ENCODE assay signal across 29 mouse cellular contexts in genomic region chr6:28411236-28411635, GRCm38 (mm10). TPM values are rescaled to one million over a fixed set of nuclear protein-coding genes. Genes with fewer than 3 reads are reported as not detected.
DNase-seq lines count a peak whose midpoint lies in the region; ATAC-seq lines count a peak whose summit lies in the region.
"Had no signal": no experiment of that assay in that cellular context is flagged by ENCODE, and none has a peak within 500 bp of the region (broad histone marks: within the 10 kb centered on the region; RNA-seq: fewer than 3 reads in every experiment).

No protein-coding gene starts in this region.

- H3K27ac ChIP-seq in midbrain, embryonic 11.5 days (ENCODE audit: low read depth, low read length) = no peak overlapping the region
- no peak overlapping the region for H3K27ac ChIP-seq in midbrain, embryonic 10.5 days (replicated peaks)
- H3K27ac ChIP-seq: embryonic facial prominence, embryonic 12.5 days; forebrain, embryonic 10.5 days; forebrain, embryonic 12.5 days had no signal

- no peak for ATAC-seq in midbrain, embryonic 11.5 days (ENCODE audit: low FRiP score)
- ATAC-seq in megakaryocyte progenitor cell, adult 5-6 weeks (replicated peaks; ENCODE audit: poor library complexity) = peak; percentile 40; the same call in 1 of the 2 replicates
- ATAC-seq: activated CD4-positive, CD25-positive, alpha-beta regulatory T cell, adult 4 months; forebrain, embryonic 14.5 days; forebrain, embryonic 16.5 days; Patski had no signal

- peak; percentile 76 for DNase-seq in midbrain, embryonic 11.5 days (ENCODE audit: low spot score, missing footprints)
- DNase-seq in midbrain, embryonic 10.5 days (ENCODE audit: low spot score) = no peak
- DNase-seq in NIH3T3 (ENCODE audit: low read depth) = peak; percentile 44
- DNase-seq in gastrocnemius, adult 18-20 months (ENCODE audit: low spot score) = no peak
- no peak for DNase-seq in B cell, adult 2 months
- DNase-seq: adrenal gland, adult 8-10 months; adrenal gland, postnatal 14 days; adrenal gland, postnatal 36 days; cerebellum, adult 11-12 months; cerebellum, adult 2 months; cerebellum, adult 9-10 months; cerebellum, postnatal 10 days; cerebellum, postnatal 25 days had no signal

- no peak overlapping the region for H3K9ac ChIP-seq in midbrain, embryonic 11.5 days (ENCODE audit: low read length)
- H3K9ac ChIP-seq: embryonic facial prominence, embryonic 12.5 days; forebrain, embryonic 12.5 days had no signal

- peaks cover 3% of the 10 kb centered on the region; the same call in 1 of the 2 replicates for H3K36me3 ChIP-seq in midbrain, embryonic 11.5 days (ENCODE audit: control insufficient read depth, insufficient read depth, low read length)
- peaks cover 25% of the 10 kb centered on the region for H3K36me3 ChIP-seq in midbrain, embryonic 10.5 days

- H3K27me3 ChIP-seq in midbrain, embryonic 11.5 days (ENCODE audit: control insufficient read depth, insufficient read depth, low read length) = no peaks in the 10 kb centered on the region
- H3K27me3 ChIP-seq in midbrain, embryonic 10.5 days (ENCODE audit: low read depth, poor library complexity, severe bottlenecking) = no peaks in the 10 kb centered on the region
- H3K27me3 ChIP-seq: embryonic facial prominence, embryonic 12.5 days; forebrain, embryonic 12.5 days; Patski had no signal

- H3K9me3 ChIP-seq in midbrain, embryonic 11.5 days (ENCODE audit: control insufficient read depth, low read length) = no peaks in the 10 kb centered on the region
- no peaks in the 10 kb centered on the region for H3K9me3 ChIP-seq in midbrain, embryonic 10.5 days (replicated peaks)
- H3K9me3 ChIP-seq: embryonic facial prominence, embryonic 12.5 days; forebrain, embryonic 10.5 days; forebrain, embryonic 12.5 days had no signal

- H3K4me3 ChIP-seq in midbrain, embryonic 11.5 days (ENCODE audit: low read depth, low read length) = no peak overlapping the region
- H3K4me3 ChIP-seq in midbrain, embryonic 10.5 days = no peak overlapping the region
- H3K4me3 ChIP-seq: embryonic facial prominence, embryonic 12.5 days; erythroblast, embryonic 14.5 days; forebrain, embryonic 10.5 days; forebrain, embryonic 12.5 days had no signal

- 79% methylated on average over 2 of the region's 2 CpGs for WGBS in midbrain, embryonic 11.5 days
- 78% methylated on average over 2 of the region's 2 CpGs for WGBS in midbrain, embryonic 10.5 days

- no peaks in the 10 kb centered on the region for H3K4me1 ChIP-seq in midbrain, embryonic 11.5 days (ENCODE audit: control insufficient read depth, insufficient read depth, low read length)
- H3K4me1 ChIP-seq in midbrain, embryonic 10.5 days = no peaks in the 10 kb centered on the region
- H3K4me1 ChIP-seq: embryonic facial prominence, embryonic 12.5 days; forebrain, embryonic 10.5 days; forebrain, embryonic 12.5 days had no signal

- H3K4me2 ChIP-seq in midbrain, embryonic 11.5 days = no peak overlapping the region
- H3K4me2 ChIP-seq: embryonic facial prominence, embryonic 12.5 days; forebrain, embryonic 12.5 days had no signal

RNA-seq across cellular contexts. Expression of gene Arf5, which starts 12.1 kb away (rescaled TPM):
- polyA plus RNA-seq in midbrain, embryonic 11.5 days (2014; fragmentation: Nextera tagmentation; extraction: Ambion mirVana) = 307 and 332 TPM in 2 replicates
- 299 and 324 TPM in 2 replicates for polyA plus RNA-seq in midbrain, embryonic 10.5 days (2016; fragmentation: Nextera tagmentation; extraction: Ambion mirVana)
- 45.1 and 45.5 TPM in 2 replicates for total RNA-seq in megakaryocyte progenitor cell, adult 5-6 weeks (2015)
- total RNA-seq in megakaryocyte progenitor cell, adult 5-6 weeks (2017) = 44.2 and 45.2 TPM in 2 replicates
- 10 to 100 TPM; 68.5 to 70.8 TPM for total RNA-seq in gastrocnemius, adult 18-20 months (2021)

RNA-seq across cellular contexts. Expression of gene Zfp800, which starts 13.4 kb away (rescaled TPM):
- polyA plus RNA-seq in midbrain, embryonic 11.5 days (2014; fragmentation: Nextera tagmentation; extraction: Ambion mirVana) = 33.0 and 33.5 TPM in 2 replicates
- polyA plus RNA-seq in midbrain, embryonic 10.5 days (2016; fragmentation: Nextera tagmentation; extraction: Ambion mirVana) = 25.6 and 27.8 TPM in 2 replicates
- total RNA-seq in megakaryocyte progenitor cell, adult 5-6 weeks (2015) = 63.6 and 64.3 TPM in 2 replicates
- total RNA-seq in megakaryocyte progenitor cell, adult 5-6 weeks (2017) = 57.3 and 65.0 TPM in 2 replicates
- 1 to 10 TPM; 6.3 to 6.6 TPM for total RNA-seq in gastrocnemius, adult 18-20 months (2021)

RNA-seq across cellular contexts. Expression of gene Fscn3, which starts 16.4 kb away (rescaled TPM):
- not detected in 2 replicates for polyA plus RNA-seq in midbrain, embryonic 11.5 days (2014; fragmentation: Nextera tagmentation; extraction: Ambion mirVana)
- 0.06 TPM in 1 of 2 replicates, not detected in the other for polyA plus RNA-seq in midbrain, embryonic 10.5 days (2016; fragmentation: Nextera tagmentation; extraction: Ambion mirVana)
- total RNA-seq in megakaryocyte progenitor cell, adult 5-6 weeks (2015) = not detected in 2 replicates
- total RNA-seq in megakaryocyte progenitor cell, adult 5-6 weeks (2017) = not detected in 2 replicates
- not detected for total RNA-seq in gastrocnemius, adult 18-20 months (2021)
- total RNA-seq: adrenal gland, adult 18-20 months; adrenal gland, postnatal 14 days; ES-E14; MEL had no signal
- polyA plus RNA-seq: activated CD4-positive, CD25-positive, alpha-beta regulatory T cell, adult 4 months; C2C12; cortical plate, adult 2 months; embryonic facial prominence, embryonic 12.5 days; embryonic facial prominence, embryonic 14.5 days; erythroblast, embryonic 14.5 days; forebrain, embryonic 12.5 days; forebrain, embryonic 14.5 days; forebrain, embryonic 16.5 days; Patski had no signal

RNA-seq across cellular contexts. Expression of gene Gcc1, which starts 17.0 kb away (rescaled TPM):
- polyA plus RNA-seq in midbrain, embryonic 11.5 days (2014; fragmentation: Nextera tagmentation; extraction: Ambion mirVana) = 8.2 and 8.9 TPM in 2 replicates
- 11.3 and 11.4 TPM in 2 replicates for polyA plus RNA-seq in midbrain, embryonic 10.5 days (2016; fragmentation: Nextera tagmentation; extraction: Ambion mirVana)
- total RNA-seq in megakaryocyte progenitor cell, adult 5-6 weeks (2015) = 4.0 and 4.4 TPM in 2 replicates
- 9.5 and 10.2 TPM in 2 replicates for total RNA-seq in megakaryocyte progenitor cell, adult 5-6 weeks (2017)
- 1 to 10 TPM; 6.6 to 7.6 TPM for total RNA-seq in gastrocnemius, adult 18-20 months (2021)

RNA-seq across cellular contexts. Expression of gene Pax4, which starts 37.9 kb away (rescaled TPM):
- not detected in 2 replicates for polyA plus RNA-seq in midbrain, embryonic 11.5 days (2014; fragmentation: Nextera tagmentation; extraction: Ambion mirVana)
- polyA plus RNA-seq in midbrain, embryonic 10.5 days (2016; fragmentation: Nextera tagmentation; extraction: Ambion mirVana) = 0.21 TPM in 1 of 2 replicates, not detected in the other
- not detected in 2 replicates for total RNA-seq in megakaryocyte progenitor cell, adult 5-6 weeks (2015)
- total RNA-seq in megakaryocyte progenitor cell, adult 5-6 weeks (2017) = not detected in 2 replicates
- not detected for total RNA-seq in gastrocnemius, adult 18-20 months (2021)
- total RNA-seq: adrenal gland, adult 18-20 months; adrenal gland, adult 8-10 months; adrenal gland, postnatal 14 days; adrenal gland, postnatal 36 days; ES-E14; MEL had no signal
- polyA plus RNA-seq: activated CD4-positive, CD25-positive, alpha-beta regulatory T cell, adult 4 months; C2C12; cerebellum, adult 2 months; embryonic facial prominence, embryonic 12.5 days; embryonic facial prominence, embryonic 14.5 days; erythroblast, embryonic 14.5 days; forebrain, embryonic 10.5 days; forebrain, embryonic 12.5 days; forebrain, embryonic 14.5 days; frontal cortex, adult 2 months; Patski had no signal

Comparison
In these comparisons a context has a peak if more than half of its experiments do, and no peak if none do; other contexts are left out.
1. DNase-seq: peak in midbrain, embryonic 11.5 days (single experiment) and NIH3T3 (single experiment); none in midbrain, embryonic 10.5 days (single experiment), gastrocnemius, adult 18-20 months (single experiment) and B cell, adult 2 months (0 of 2).
2. RNA of gene Zfp800, which starts 13.4 kb away (total RNA-seq): 57.3 to 65.0 TPM in megakaryocyte progenitor cell, adult 5-6 weeks; 6.3 to 6.6 TPM in gastrocnemius, adult 18-20 months; every median in the first group is over 4 times any median in the second.